Mouse (Mus musculus) lung, embryonic 16.5 days (tissue): Measurements from ENCODE around the gene Thbd. TPM values are rescaled to one million over a fixed set of nuclear protein-coding genes. Genes with fewer than 3 reads are reported as not detected.

Source experiments
- ATAC-seq: fragments of 200-750 bp; cut with Nextera tagmentation; 2 replicates; pipeline ENCODE4 v1.8.0; 2017; ENCODE audit warnings: low read depth, mild to moderate bottlenecking, moderate library complexity
- H3K27ac ChIP-seq: fragments of 300-500 bp; sonication (generic); 2 replicates; pipeline ENCODE4 v1.5.1; 2014; ENCODE audit warnings: mild to moderate bottlenecking, control low read depth, low read length
- H3K27me3 ChIP-seq: fragments of 300-500 bp; sonication (generic); 2 replicates; pipeline ENCODE4 v1.6.1; 2014; ENCODE audit warnings: low read depth, low read length, mixed read lengths; ENCODE audit not compliant: control insufficient read depth, insufficient read depth
- H3K36me3 ChIP-seq: fragments of 300-500 bp; sonication (generic); 2 replicates; pipeline ENCODE4 v1.6.1; 2014; ENCODE audit warnings: low read length; ENCODE audit not compliant: control insufficient read depth, insufficient read depth
- H3K4me1 ChIP-seq: fragments of 300-500 bp; sonication (generic); replicated peaks from 2 replicates; pipeline ENCODE4 v1.6.1; 2014; ENCODE audit warnings: low read length, mixed read lengths; ENCODE audit not compliant: control insufficient read depth, insufficient read depth
- H3K4me2 ChIP-seq: fragments of 300-500 bp; sonication (generic); 2 replicates; pipeline ENCODE4 v1.6.1; 2014; ENCODE audit warnings: low read depth, low read length, control low read depth
- H3K4me3 ChIP-seq: fragments of 300-500 bp; sonication (generic); 2 replicates; pipeline ENCODE4 v1.5.1; 2014; ENCODE audit warnings: mild to moderate bottlenecking, low read length, control low read depth
- H3K9ac ChIP-seq: fragments of 300-500 bp; sonication (generic); 2 replicates; pipeline ENCODE4 v1.6.1; 2014; ENCODE audit warnings: low read length, control low read depth
- H3K9me3 ChIP-seq: fragments of 300-500 bp; sonication (generic); 2 replicates; pipeline ENCODE4 v1.6.1; 2016; ENCODE audit warnings: low read length; ENCODE audit not compliant: control insufficient read depth
- WGBS: fragments of 180-500 bp; shearing (Covaris S2); extraction: QIAGEN DNeasy Blood & Tissue Kit; methylation state at CpG from one replicate; pipeline ENCODE4 v1.1.7; 2014; 5-methylcytosine and 5-hydroxymethylcytosine counted together
- polyA plus RNA-seq: library from polyadenylated mRNA; unstranded; fragments of >200 nt; fragmentation: Nextera tagmentation; extraction: Ambion mirVana; gene quantifications from 2 replicates; pipeline ENCODE4 v1.2.1, GENCODE M21; 2015

Thbd gene
- polyA plus RNA-seq, 1 experiment from 2014 or later = 109 TPM

- no peak overlapping the region for H3K27ac ChIP-seq
Observed at GRCm38 (mm10) chr2:148409141-148409540, 1.2 kb upstream of the Thbd start.

GRCm38 (mm10) chr2:148408761-148409120, 753 bp upstream of the Thbd start:
- Histone ChIP-seq H3K27ac (peak overlapping the region; percentile 92), H3K27me3 (no peaks in the 10 kb centered on the region), H3K4me2 (peak overlapping the region; percentile 93), H3K9me3 (no peaks in the 10 kb centered on the region), H3K9ac (peak overlapping the region; percentile 88), H3K4me3 (peak overlapping the region; percentile 79), H3K36me3 (no peaks in the 10 kb centered on the region), H3K4me1 (peaks cover 15% of the 10 kb centered on the region)
- 12% methylated on average over 6 of the region's 6 CpGs for WGBS
- ATAC-seq = no peak

More at GRCm38 (mm10) chr2:148409141-148409540, 1.2 kb upstream of the Thbd start:
- no peaks in the 10 kb centered on the region for H3K36me3 ChIP-seq
- H3K9me3 ChIP-seq = no peaks in the 10 kb centered on the region
- H3K4me1 ChIP-seq = peaks cover 11% of the 10 kb centered on the region
- WGBS = 10% methylated on average over 9 of the region's 9 CpGs
- peak; percentile 78 for ATAC-seq
- H3K9ac ChIP-seq = no peak overlapping the region
- no peaks in the 10 kb centered on the region for H3K27me3 ChIP-seq
- H3K4me2 ChIP-seq = peak overlapping the region; percentile 93; the same call in 1 of the 2 replicates
- no peak overlapping the region for H3K4me3 ChIP-seq

- 2% methylated on average over 55 of the region's 55 CpGs for WGBS
- Histone ChIP-seq H3K9me3 (no peaks in the 10 kb centered on the region), H3K36me3 (no peaks in the 10 kb centered on the region), H3K27ac (peak overlapping the region; percentile 92), H3K4me2 (peak overlapping the region; percentile 93), H3K4me3 (peak overlapping the region; percentile 79), H3K9ac (peak overlapping the region; percentile 88), H3K27me3 (no peaks in the 10 kb centered on the region), H3K4me1 (peaks cover 27% of the 10 kb centered on the region)
- ATAC-seq = peak; percentile 27
Observed at GRCm38 (mm10) chr2:148406971-148407869, 768 bp downstream of the Thbd start.

- H3K4me3 ChIP-seq = peak overlapping the region; percentile 79
- peak overlapping the region; percentile 88 for H3K9ac ChIP-seq
- peak; percentile 12; the same call in 1 of the 2 replicates for ATAC-seq
- no peaks in the 10 kb centered on the region for H3K9me3 ChIP-seq
- H3K27ac ChIP-seq = peak overlapping the region; percentile 92
- peak overlapping the region; percentile 93 for H3K4me2 ChIP-seq
- H3K4me1 ChIP-seq = peaks cover 28% of the 10 kb centered on the region
- H3K27me3 ChIP-seq = no peaks in the 10 kb centered on the region
- no peaks in the 10 kb centered on the region for H3K36me3 ChIP-seq
- 5% methylated on average over 34 of the region's 34 CpGs for WGBS
Observed at GRCm38 (mm10) chr2:148406160-148406970, 1.6 kb downstream of the Thbd start.

- no peak overlapping the region for H3K27ac ChIP-seq
Observed at GRCm38 (mm10) chr2:148404906-148405305, 3.1 kb downstream of the Thbd start.

GRCm38 (mm10) chr2:148402227-148402626, 5.8 kb downstream of the Thbd start:
- ATAC-seq = no peak
- no peak overlapping the region for H3K4me3 ChIP-seq
- no peaks in the 10 kb centered on the region for H3K9me3 ChIP-seq
- H3K36me3 ChIP-seq = no peaks in the 10 kb centered on the region
- 58% methylated on average over 1 of the region's 1 CpGs for WGBS
- H3K9ac ChIP-seq = no peak overlapping the region
- no peaks in the 10 kb centered on the region for H3K27me3 ChIP-seq
- H3K4me1 ChIP-seq = peaks cover 43% of the 10 kb centered on the region
- no peak overlapping the region; the same call in 1 of the 2 replicates for H3K4me2 ChIP-seq
- H3K27ac ChIP-seq = no peak overlapping the region

More at GRCm38 (mm10) chr2:148404906-148405305, 3.1 kb downstream of the Thbd start:
- Histone ChIP-seq H3K4me1 (peaks cover 36% of the 10 kb centered on the region), H3K4me2 (peak overlapping the region; percentile 93), H3K4me3 (peak overlapping the region; percentile 43), H3K9me3 (no peaks in the 10 kb centered on the region), H3K36me3 (no peaks in the 10 kb centered on the region), H3K27me3 (no peaks in the 10 kb centered on the region), H3K9ac (peak overlapping the region; percentile 31)
- 19% methylated on average over 5 of the region's 5 CpGs for WGBS
- ATAC-seq = no peak

- Histone ChIP-seq H3K9ac (no peak overlapping the region), H3K36me3 (no peaks in the 10 kb centered on the region), H3K4me1 (peaks cover 59% of the 10 kb centered on the region), H3K9me3 (no peaks in the 10 kb centered on the region), H3K4me3 (no peak overlapping the region), H3K4me2 (no peak overlapping the region), H3K27ac (no peak overlapping the region), H3K27me3 (peaks cover 2% of the 10 kb centered on the region; the same call in 1 of the 2 replicates)
- WGBS = 78% methylated on average over 5 of the region's 5 CpGs
- no peak for ATAC-seq
Observed at GRCm38 (mm10) chr2:148398901-148399685, 8.9 kb downstream of the Thbd start.

- H3K9ac ChIP-seq = no peak overlapping the region
- H3K27me3 ChIP-seq = peaks cover 2% of the 10 kb centered on the region; the same call in 1 of the 2 replicates
- no peak overlapping the region; the same call in 1 of the 2 replicates for H3K4me2 ChIP-seq
- no peak overlapping the region for H3K4me3 ChIP-seq
- H3K36me3 ChIP-seq = no peaks in the 10 kb centered on the region
- peak overlapping the region; percentile 59 for H3K27ac ChIP-seq
- H3K9me3 ChIP-seq = no peaks in the 10 kb centered on the region
- 33% methylated on average over 1 of the region's 1 CpGs for WGBS
- peaks cover 49% of the 10 kb centered on the region for H3K4me1 ChIP-seq
- ATAC-seq = peak; percentile 65
Observed at GRCm38 (mm10) chr2:148397784-148398100, 10.2 kb downstream of the Thbd start.
